Mouse (Mus musculus): ENCODE results near the gene Ppp1r15a. TPM values are rescaled to one million over a fixed set of nuclear protein-coding genes. Genes with fewer than 3 reads are reported as not detected.
"Not testable (repeated sequence)": the region's sequence is repeated elsewhere in the genome, so short reads cannot be mapped to it uniquely, and the experiment has no call there.

The Ppp1r15a gene
- total and polyA plus RNA-seq, 3 experiments = 11.7 to 37.1 (median 13.9) TPM

DNA sequence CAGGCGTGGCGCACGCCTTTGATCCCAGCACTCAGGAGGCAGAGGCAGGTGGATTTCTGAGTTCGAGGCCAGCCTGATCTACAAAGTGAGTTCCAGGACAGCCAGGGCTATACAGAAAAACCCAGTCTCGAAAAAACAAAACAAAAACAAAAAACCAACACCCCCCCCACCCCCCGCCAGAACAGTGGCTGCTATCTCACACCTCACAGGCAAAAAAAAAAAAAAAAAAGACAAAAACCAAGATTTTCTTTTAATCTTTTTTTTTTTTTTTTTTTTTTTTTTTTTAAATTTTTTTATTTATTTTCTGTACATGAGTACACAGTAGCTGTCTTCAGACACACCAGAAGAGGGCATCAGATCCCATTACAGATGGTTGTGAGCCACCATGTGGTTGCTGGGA, 1.1 kb upstream of the Ppp1r15a start:
- H3K79me2 ChIP-seq (replicated peaks; ENCODE audit: control insufficient read depth, extremely low read depth, insufficient read depth, poor library complexity, severe bottlenecking) = peaks cover 24% of the 10 kb centered on the region
- dilution Hi-C loops (cut with MboI; ENCODE audit: extremely low pct_ligation_motif_present, extremely low pct_unique_long_range_greater_than_20kb, low sequenced_read_pairs); H3K4me2 ChIP-seq (ENCODE audit: insufficient read depth, low read depth, poor library complexity, severe bottlenecking); H3K9ac ChIP-seq (ENCODE audit: insufficient read depth, low read depth); H3K27ac ChIP-seq (ENCODE audit: insufficient read depth, low read depth); DNase-seq (ENCODE audit: extremely low read depth); H3K4me3 ChIP-seq (replicated peaks in 1 of 3; ENCODE audit: low read depth in 2 of 3, low read length in 2 of 3, poor library complexity in 1 of 3); H3K9me3 ChIP-seq (replicated peaks; ENCODE audit: low read length): not testable (repeated sequence)
- in situ Hi-C loops (cut with MboI; ENCODE audit: low pct_ligation_motif_present, low pct_unique_long_range_greater_than_20kb, low sequenced_read_pairs) = loop anchor here (10.0 kb wide), 1 partner anchor 58 kb away; no protein-coding TSS in a partner anchor
- peaks cover 28% of the 10 kb centered on the region for H3K27me3 ChIP-seq (replicated peaks)
- peaks cover 19 to 25% of the 10 kb centered on the region in 2 experiments for H3K36me3 ChIP-seq (replicated peaks in 1 of 2; ENCODE audit: control insufficient read depth in 1 of 2, insufficient read depth in 1 of 2, low read length in 1 of 2)
- TF ChIP-seq ZNF384 (IDR thresholded peaks at IDR 0.05; ENCODE audit: low read depth, low read length) = peak; percentile 25; the same call in 1 of the 2 replicates
- H3K4me1 ChIP-seq (ENCODE audit: control insufficient read depth in 1 of 2, insufficient read depth in 2 of 2) = peaks cover 8 to 43% of the 10 kb centered on the region in 2 experiments

DNA sequence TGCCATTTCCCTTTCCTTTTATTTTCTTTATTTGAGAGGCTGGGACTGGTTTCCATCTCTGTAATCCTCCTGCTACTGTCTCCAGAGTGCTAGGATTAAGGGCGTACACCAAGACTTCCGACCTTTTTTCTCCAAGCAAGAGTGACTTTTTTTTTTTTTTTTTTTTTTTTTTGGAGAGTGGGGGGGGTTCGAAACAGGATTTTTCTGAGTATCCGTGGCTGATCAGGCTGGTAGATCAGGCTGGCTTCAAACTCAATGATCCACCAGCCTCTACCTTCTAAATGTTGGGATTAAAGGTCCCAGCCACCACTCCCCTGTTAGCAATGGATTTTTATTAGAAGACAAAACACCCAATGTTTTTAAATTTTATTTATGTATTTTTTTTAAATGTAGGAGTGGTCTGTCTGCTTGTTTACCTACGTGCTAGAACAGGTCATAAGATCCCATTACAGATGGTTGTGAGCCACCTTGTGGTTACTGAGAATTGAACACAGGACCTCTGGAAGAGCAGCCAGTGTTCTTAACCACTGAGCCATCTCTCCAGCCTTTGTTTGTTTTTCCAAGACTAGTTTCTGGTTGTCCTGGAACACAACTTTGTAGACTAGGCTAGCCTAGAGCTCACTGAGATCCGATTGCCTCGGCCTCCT, 529 bp upstream of the Ppp1r15a start:
- H3K9ac ChIP-seq (ENCODE audit: insufficient read depth, low read depth) = peak overlapping the region; percentile 81
- dilution Hi-C loops (cut with MboI; ENCODE audit: extremely low pct_ligation_motif_present, extremely low pct_unique_long_range_greater_than_20kb, low sequenced_read_pairs) (no loop called here), in situ Hi-C loops (cut with MboI; ENCODE audit: low pct_ligation_motif_present, low pct_unique_long_range_greater_than_20kb, low sequenced_read_pairs) (loop anchor here (10.0 kb wide), 1 partner anchor 58 kb away; no protein-coding TSS in a partner anchor)
- peak overlapping the region; percentile 44 to 92 (median 59) for H3K4me3 ChIP-seq (replicated peaks in 1 of 3; ENCODE audit: low read depth in 2 of 3, low read length in 2 of 3, poor library complexity in 1 of 3)
- H3K4me1 ChIP-seq (ENCODE audit: control insufficient read depth in 1 of 2, insufficient read depth in 2 of 2) = peaks cover 8 to 45% of the 10 kb centered on the region in 2 experiments
- H3K36me3 ChIP-seq (replicated peaks in 1 of 2; ENCODE audit: control insufficient read depth in 1 of 2, insufficient read depth in 1 of 2, low read length in 1 of 2) = peaks cover 19 to 29% of the 10 kb centered on the region in 2 experiments
- no peaks in the 10 kb centered on the region for H3K9me3 ChIP-seq (replicated peaks; ENCODE audit: low read length)
- H3K27ac ChIP-seq (ENCODE audit: insufficient read depth, low read depth) = peak overlapping the region; percentile 14; the same call in 1 of the 2 replicates
- peak overlapping the region; percentile 41; the same call in 1 of the 2 replicates for H3K4me2 ChIP-seq (ENCODE audit: insufficient read depth, low read depth, poor library complexity, severe bottlenecking)
- peak; percentile 40 for DNase-seq (ENCODE audit: extremely low read depth)
- peaks cover 22% of the 10 kb centered on the region for H3K27me3 ChIP-seq (replicated peaks)
- no peak for TF ChIP-seq ZKSCAN1 (IDR thresholded peaks at IDR 0.05; ENCODE audit: borderline replicate concordance, low read depth, low read length)
- TF ChIP-seq RAD21 (IDR thresholded peaks at IDR 0.05; ENCODE audit: low read depth, low read length) = peak; percentile 42
- peak; percentile 27; the same call in 1 of the 2 replicates for TF ChIP-seq ZNF384 (IDR thresholded peaks at IDR 0.05; ENCODE audit: low read depth, low read length)
- TF ChIP-seq CHD2 (IDR thresholded peaks at IDR 0.05; ENCODE audit: low read length) = no peak
- peak in 1 of 2 experiments; percentile 63; a peak in 2 of 4 replicates for TF ChIP-seq CTCF (conservative IDR thresholded peaks at IDR 0.05 in 1 of 2, IDR thresholded peaks at IDR 0.05 in 1 of 2; ENCODE audit: low read depth in 2 of 2, low read length in 2 of 2)
- TF ChIP-seq SMC3 (IDR thresholded peaks at IDR 0.05; ENCODE audit: low read depth, low read length) = peak; percentile 38; the same call in 1 of the 2 replicates
- TF ChIP-seq MYC (IDR thresholded peaks at IDR 0.05; ENCODE audit: low read depth, low read length) = 0 out of 2 replicates have a peak, but pooled peaks have one; percentile 6
- H3K79me2 ChIP-seq (replicated peaks; ENCODE audit: control insufficient read depth, extremely low read depth, insufficient read depth, poor library complexity, severe bottlenecking) = peaks cover 24% of the 10 kb centered on the region

DNA sequence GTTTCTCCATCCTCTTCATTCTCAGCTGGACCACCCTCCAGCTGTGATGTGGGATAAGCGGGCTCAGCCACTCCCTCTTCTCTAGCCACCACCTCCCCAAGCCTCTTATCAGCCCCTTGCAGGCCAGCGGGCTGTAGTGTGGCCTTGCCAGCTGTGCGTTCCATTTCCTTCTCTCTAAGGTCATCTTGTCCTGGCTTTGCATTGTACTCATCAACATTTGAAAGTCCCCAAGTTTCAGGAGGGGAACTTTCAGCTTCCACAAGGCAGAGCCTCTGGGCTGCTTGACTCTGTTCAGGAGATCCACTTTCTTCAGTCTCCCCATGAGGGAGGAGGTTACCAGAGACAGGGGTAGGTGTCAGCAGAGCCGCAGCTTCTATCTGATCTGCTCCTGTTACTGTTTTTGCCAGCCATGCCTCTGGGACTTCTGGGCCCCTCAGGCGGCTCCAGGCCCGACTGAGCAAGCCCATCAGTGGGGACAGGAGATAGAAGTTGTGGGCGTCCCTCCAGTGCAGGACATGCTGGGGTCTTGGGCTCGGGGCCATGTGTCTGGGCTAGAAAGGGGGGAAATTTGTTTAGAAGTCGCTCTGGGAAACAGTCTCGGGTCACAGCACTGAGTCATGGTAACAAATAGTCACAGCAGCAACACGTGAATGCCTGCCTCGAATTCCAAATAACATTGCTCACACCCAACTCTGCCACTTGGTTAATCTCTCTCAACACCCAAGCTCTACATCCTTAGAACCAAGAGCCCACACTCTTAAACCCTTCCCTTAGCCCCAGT, 1.0 kb downstream of the Ppp1r15a start:
- DNase-seq (ENCODE audit: extremely low read depth) = no peak

More for the DNA sequence above, 1.0 kb downstream of the Ppp1r15a start:
- TF ChIP-seq MEF2A (IDR thresholded peaks at IDR 0.05; ENCODE audit: borderline replicate concordance, low read depth, low read length) = no peak
- TF ChIP-seq ZC3H11A (IDR thresholded peaks at IDR 0.05; ENCODE audit: low read depth, low read length) = no peak
- TF ChIP-seq TCF12 (IDR thresholded peaks at IDR 0.05; ENCODE audit: low read depth, low read length) = no peak
- TF ChIP-seq POLR2A (IDR thresholded peaks at IDR 0.05; ENCODE audit: low read depth, low read length) = no peak
- no peak for TF ChIP-seq RCOR1 (conservative IDR thresholded peaks at IDR 0.05; ENCODE audit: low read depth, low read length)
- TF ChIP-seq MYC (IDR thresholded peaks at IDR 0.05; ENCODE audit: low read depth, low read length) = no peak
- TF ChIP-seq BHLHE40 (IDR thresholded peaks at IDR 0.05; ENCODE audit: low read depth, low read length) = peak; percentile 46; the same call in 1 of the 2 replicates
- no peak for TF ChIP-seq CHD2 (IDR thresholded peaks at IDR 0.05; ENCODE audit: low read length)
- TF ChIP-seq MAZ (IDR thresholded peaks at IDR 0.05; ENCODE audit: low read depth, low read length) = no peak
- peak; percentile 72 for TF ChIP-seq SIN3A (IDR thresholded peaks at IDR 0.05; ENCODE audit: low read length)
- Histone ChIP-seq H3K9me3 (replicated peaks; ENCODE audit: low read length) (no peaks in the 10 kb centered on the region), H3K79me2 (replicated peaks; ENCODE audit: control insufficient read depth, extremely low read depth, insufficient read depth, poor library complexity, severe bottlenecking) (peaks cover 24% of the 10 kb centered on the region), H3K9ac (ENCODE audit: insufficient read depth, low read depth) (peak overlapping the region; percentile 81), H3K27ac (ENCODE audit: insufficient read depth, low read depth) (peak overlapping the region; percentile 75), H3K36me3 (replicated peaks in 1 of 2; ENCODE audit: control insufficient read depth in 1 of 2, insufficient read depth in 1 of 2, low read length in 1 of 2) (peaks cover 19 to 29% of the 10 kb centered on the region in 2 experiments), H3K4me2 (ENCODE audit: insufficient read depth, low read depth, poor library complexity, severe bottlenecking) (peak overlapping the region; percentile 71), H3K4me1 (ENCODE audit: control insufficient read depth in 1 of 2, insufficient read depth in 2 of 2) (peaks cover 7 to 44% of the 10 kb centered on the region in 2 experiments), H3K27me3 (replicated peaks) (peaks cover 9% of the 10 kb centered on the region), H3K4me3 (replicated peaks in 1 of 3; ENCODE audit: low read depth in 2 of 3, low read length in 2 of 3, poor library complexity in 1 of 3) (peak overlapping the region; percentile 59 to 92 (median 88))
- in situ Hi-C loops (cut with MboI; ENCODE audit: low pct_ligation_motif_present, low pct_unique_long_range_greater_than_20kb, low sequenced_read_pairs) = loop anchor here (10.0 kb wide), 1 partner anchor 60 kb away; no protein-coding TSS in a partner anchor
- dilution Hi-C loops (cut with MboI; ENCODE audit: extremely low pct_ligation_motif_present, extremely low pct_unique_long_range_greater_than_20kb, low sequenced_read_pairs) = no loop called here

All from CH12.LX (cell line).